Mouse (Mus musculus): ENCODE data around the gene Arntl2. TPM values are rescaled to one million over a fixed set of nuclear protein-coding genes. Genes with fewer than 3 reads are reported as not detected.

Arntl2 gene
- polyA plus RNA-seq (2014; fragmentation: Illumina TruSeq; extraction: RNeasy Lipid Tissue Mini Kit (QIAGEN cat#74804); ENCODE audit: low read depth, low replicate concordance): 5.7 TPM

GRCm38 (mm10) chr6:146795924-146796545 lies at the start of gene Arntl2:
Arntl2 (plus strand) TSS chr6:146796055.

GRCm38 (mm10) chr6:146850050-146850449 lies 54.2 kb downstream of the Arntl2 start, which contains the start of gene Smco2:
Smco2 (plus strand) TSS chr6:146850104.

Other genes starting within 250 kb of the Arntl2 start
- 265 TPM for gene Fgfr1op2, start 218.9 kb upstream of the Arntl2 start, polyA plus RNA-seq (2014; fragmentation: Illumina TruSeq; extraction: RNeasy Lipid Tissue Mini Kit (QIAGEN cat#74804); ENCODE audit: low read depth, low replicate concordance)
- 98.4 TPM for gene Ints13, start 218.2 kb upstream of the Arntl2 start, polyA plus RNA-seq (2014; fragmentation: Illumina TruSeq; extraction: RNeasy Lipid Tissue Mini Kit (QIAGEN cat#74804); ENCODE audit: low read depth, low replicate concordance)
- 330 TPM for gene Med21, start 153.5 kb upstream of the Arntl2 start, polyA plus RNA-seq (2014; fragmentation: Illumina TruSeq; extraction: RNeasy Lipid Tissue Mini Kit (QIAGEN cat#74804); ENCODE audit: low read depth, low replicate concordance)
- gene Tm7sf3, start 153.2 kb upstream of the Arntl2 start, polyA plus RNA-seq (2014; fragmentation: Illumina TruSeq; extraction: RNeasy Lipid Tissue Mini Kit (QIAGEN cat#74804); ENCODE audit: low read depth, low replicate concordance): 58.6 TPM
- 29.2 TPM for gene Stk38l, start 71.1 kb upstream of the Arntl2 start, polyA plus RNA-seq (2014; fragmentation: Illumina TruSeq; extraction: RNeasy Lipid Tissue Mini Kit (QIAGEN cat#74804); ENCODE audit: low read depth, low replicate concordance)
- not detected for gene Smco2, start 54.0 kb downstream of the Arntl2 start, polyA plus RNA-seq (2014; fragmentation: Illumina TruSeq; extraction: RNeasy Lipid Tissue Mini Kit (QIAGEN cat#74804); ENCODE audit: low read depth, low replicate concordance)
- gene Ppfibp1, start 92.4 kb downstream of the Arntl2 start, polyA plus RNA-seq (2014; fragmentation: Illumina TruSeq; extraction: RNeasy Lipid Tissue Mini Kit (QIAGEN cat#74804); ENCODE audit: low read depth, low replicate concordance): 87.5 TPM
- not detected for gene 1700034J05Rik, start 158.4 kb downstream of the Arntl2 start, polyA plus RNA-seq (2014; fragmentation: Illumina TruSeq; extraction: RNeasy Lipid Tissue Mini Kit (QIAGEN cat#74804); ENCODE audit: low read depth, low replicate concordance)
- 1.0 TPM for gene Rep15, start 236.5 kb downstream of the Arntl2 start, polyA plus RNA-seq (2014; fragmentation: Illumina TruSeq; extraction: RNeasy Lipid Tissue Mini Kit (QIAGEN cat#74804); ENCODE audit: low read depth, low replicate concordance)
- gene Mrps35, start 246.7 kb downstream of the Arntl2 start, polyA plus RNA-seq (2014; fragmentation: Illumina TruSeq; extraction: RNeasy Lipid Tissue Mini Kit (QIAGEN cat#74804); ENCODE audit: low read depth, low replicate concordance): 18.7 TPM

Data from adrenal gland, adult 10 weeks (tissue).